Comparison of ENCODE assay signal across 8 mouse cellular contexts in genomic region chrX:93674836-93675795, GRCm38 (mm10). TPM values are rescaled to one million over a fixed set of nuclear protein-coding genes. Genes with fewer than 3 reads are reported as not detected.
DNase-seq lines count a peak whose midpoint lies in the region; ATAC-seq lines count a peak whose summit lies in the region.

No protein-coding gene starts in this region.

- H3K9ac ChIP-seq in forebrain, embryonic 14.5 days (ENCODE audit: low read length): peak overlapping the region; percentile 63
- peak overlapping the region; percentile 35 for H3K9ac ChIP-seq in hindbrain, embryonic 11.5 days (ENCODE audit: low read depth, low read length)

- H3K27ac ChIP-seq in forebrain, embryonic 14.5 days (ENCODE audit: low read depth, low read length): peak overlapping the region; percentile 93
- peak overlapping the region; percentile 72 for H3K27ac ChIP-seq in hindbrain, embryonic 11.5 days (ENCODE audit: low read depth, low read length)

- ATAC-seq in forebrain, embryonic 14.5 days: peak; percentile 99
- peak; percentile 99 for ATAC-seq in hindbrain, embryonic 11.5 days (ENCODE audit: low FRiP score)

- H3K27me3 ChIP-seq in forebrain, embryonic 14.5 days (replicated peaks; ENCODE audit: control insufficient read depth, insufficient read depth, low read length): no peaks in the 10 kb centered on the region
- H3K27me3 ChIP-seq in hindbrain, embryonic 11.5 days (ENCODE audit: control insufficient read depth, insufficient read depth, low read length): no peaks in the 10 kb centered on the region

- H3K4me3 ChIP-seq in forebrain, embryonic 14.5 days (ENCODE audit: low read depth, low read length): peak overlapping the region; percentile 35
- peak overlapping the region; percentile 35 for H3K4me3 ChIP-seq in hindbrain, embryonic 11.5 days (ENCODE audit: low read depth, low read length)

- H3K4me1 ChIP-seq in forebrain, embryonic 14.5 days (ENCODE audit: control insufficient read depth, insufficient read depth, low read length): 0 out of 2 replicates have a peak, but pooled peaks cover 2% of the 10 kb centered on the region
- H3K4me1 ChIP-seq in hindbrain, embryonic 11.5 days (replicated peaks; ENCODE audit: control insufficient read depth, insufficient read depth, low read length): no peaks in the 10 kb centered on the region

- H3K36me3 ChIP-seq in forebrain, embryonic 14.5 days (ENCODE audit: control insufficient read depth, insufficient read depth, low read length): no peaks in the 10 kb centered on the region
- no peaks in the 10 kb centered on the region for H3K36me3 ChIP-seq in hindbrain, embryonic 11.5 days (ENCODE audit: control insufficient read depth, insufficient read depth, low read length)

- WGBS in forebrain, embryonic 14.5 days: 25% methylated on average over 19 of the region's 19 CpGs
- WGBS in hindbrain, embryonic 11.5 days: 16% methylated on average over 19 of the region's 19 CpGs

- no peaks in the 10 kb centered on the region for H3K9me3 ChIP-seq in forebrain, embryonic 14.5 days (replicated peaks; ENCODE audit: control insufficient read depth, low read length)
- H3K9me3 ChIP-seq in hindbrain, embryonic 11.5 days (ENCODE audit: control insufficient read depth, low read length): no peaks in the 10 kb centered on the region

- DNase-seq in MN1 (ENCODE audit: low spot score): peak; percentile 72
- DNase-seq in cerebellum, adult 11 months: peak; percentile 45
- peak; percentile 86 for DNase-seq in forebrain, embryonic 14.5 days (ENCODE audit: low spot score)
- peak; percentile 58 for DNase-seq in hindbrain, embryonic 11.5 days (ENCODE audit: low spot score)
- peak; percentile 18 to 30 for DNase-seq in layer of hippocampus, postnatal 25 days (ENCODE audit: extremely low spot score in 1 of 2, low spot score in 1 of 2)
- DNase-seq in lung, postnatal 14 days: peak; percentile 16
- DNase-seq in ovary, postnatal 36 days (ENCODE audit: low spot score): peak; percentile 53
- DNase-seq in thymus, postnatal 14 days: peak; percentile 74

- peak overlapping the region; percentile 42 for H3K4me2 ChIP-seq in forebrain, embryonic 14.5 days (ENCODE audit: low read length)
- peak overlapping the region; percentile 39 for H3K4me2 ChIP-seq in hindbrain, embryonic 11.5 days (replicated peaks; ENCODE audit: low read depth, low read length)

RNA-seq across cellular contexts. Expression of gene Pcyt1b, which starts 20.5 kb away (rescaled TPM):
- polyA plus RNA-seq in forebrain, embryonic 14.5 days (2014; fragmentation: Nextera tagmentation; extraction: Ambion mirVana): 11.3 and 14.7 TPM in 2 replicates
- 11.2 and 12.6 TPM in 2 replicates for polyA plus RNA-seq in hindbrain, embryonic 11.5 days (2014; fragmentation: Nextera tagmentation; extraction: Ambion mirVana)
- 10 to 100 TPM; 31.7 to 32.6 TPM for total RNA-seq in layer of hippocampus, postnatal 25 days (2021)

RNA-seq across cellular contexts. Expression of gene Pola1, which starts 43.2 kb away (rescaled TPM):
- 8.1 and 8.6 TPM in 2 replicates for polyA plus RNA-seq in forebrain, embryonic 14.5 days (2014; fragmentation: Nextera tagmentation; extraction: Ambion mirVana)
- polyA plus RNA-seq in hindbrain, embryonic 11.5 days (2014; fragmentation: Nextera tagmentation; extraction: Ambion mirVana): 19.2 and 21.9 TPM in 2 replicates
- 1 to 10 TPM; 7.1 to 7.7 TPM for total RNA-seq in layer of hippocampus, postnatal 25 days (2021)

Comparison
In these comparisons a context has a peak if more than half of its experiments do, and no peak if none do; other contexts are left out.
1. Peak in every context shown above with its lines: DNase-seq, ATAC-seq, H3K4me3 ChIP-seq and H3K27ac ChIP-seq.
2. DNase-seq: peak in every context shown above with its lines; median percentile 86 in forebrain, embryonic 14.5 days; 74 in thymus, postnatal 14 days; 72 in MN1; 58 in hindbrain, embryonic 11.5 days; 53 in ovary, postnatal 36 days; 45 in cerebellum, adult 11 months; 24 in layer of hippocampus, postnatal 25 days; 16 in lung, postnatal 14 days.